Mouse (Mus musculus): ENCODE data around the gene Kmt2b. TPM values are rescaled to one million over a fixed set of nuclear protein-coding genes. Genes with fewer than 3 reads are reported as not detected.

Gene Kmt2b
- polyA plus RNA-seq, 1 experiment, result 38.1 TPM

DNA sequence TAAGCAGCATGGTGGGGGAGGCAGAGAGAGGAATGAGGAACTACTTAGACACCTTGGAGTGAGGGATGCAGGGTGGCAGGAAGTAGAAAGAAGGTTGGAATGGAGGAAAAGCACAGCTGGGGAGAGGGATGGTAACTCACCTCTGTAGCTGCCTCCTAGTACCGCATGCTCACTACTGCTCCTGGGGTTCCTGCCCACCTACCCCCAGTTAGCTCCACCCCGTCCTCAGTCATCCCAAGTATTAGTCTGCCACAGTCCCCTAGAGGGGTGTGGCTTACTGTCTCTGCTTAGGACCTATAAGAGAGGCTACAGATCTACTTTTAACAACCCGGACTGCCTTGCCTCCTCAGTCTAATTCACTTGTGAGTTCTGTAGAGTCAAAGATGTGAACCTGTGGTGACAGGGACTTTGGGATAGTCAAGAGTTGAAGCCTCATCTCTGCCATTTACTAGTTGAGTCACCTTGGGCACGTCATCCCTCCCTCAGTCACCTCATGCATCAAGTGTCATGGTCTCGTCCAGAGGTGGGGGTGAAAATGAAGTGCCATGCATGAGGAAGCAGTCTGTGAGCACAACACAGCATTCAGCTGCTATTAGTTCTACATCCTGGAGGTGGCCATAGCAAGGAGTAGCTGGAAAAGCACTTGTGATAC lies 4.4 kb upstream of the Kmt2b start:
- Histone ChIP-seq H3K27me3 (ENCODE audit: control insufficient read depth, insufficient read depth, low read length) (no peaks in the 10 kb centered on the region), H3K4me1 (ENCODE audit: control insufficient read depth, insufficient read depth, insufficient read length, low read length) (peaks cover 17% of the 10 kb centered on the region), H3K36me3 (ENCODE audit: control insufficient read depth, insufficient read depth, low read length) (no peaks in the 10 kb centered on the region), H3K27ac (ENCODE audit: insufficient read depth, low read depth, low read length) (no peak overlapping the region), H3K4me3 (ENCODE audit: low read depth, low read length) (no peak overlapping the region)
- 73% methylated on average over 5 of the region's 5 CpGs for WGBS
- TF ChIP-seq CTCF (IDR thresholded peaks at IDR 0.05; ENCODE audit: extremely low read depth, insufficient read length, insufficient replicate concordance, low read depth, low read length), result no peak
- TF ChIP-seq POLR2A (IDR thresholded peaks at IDR 0.05; ENCODE audit: low read depth, low read length), result no peak

DNA sequence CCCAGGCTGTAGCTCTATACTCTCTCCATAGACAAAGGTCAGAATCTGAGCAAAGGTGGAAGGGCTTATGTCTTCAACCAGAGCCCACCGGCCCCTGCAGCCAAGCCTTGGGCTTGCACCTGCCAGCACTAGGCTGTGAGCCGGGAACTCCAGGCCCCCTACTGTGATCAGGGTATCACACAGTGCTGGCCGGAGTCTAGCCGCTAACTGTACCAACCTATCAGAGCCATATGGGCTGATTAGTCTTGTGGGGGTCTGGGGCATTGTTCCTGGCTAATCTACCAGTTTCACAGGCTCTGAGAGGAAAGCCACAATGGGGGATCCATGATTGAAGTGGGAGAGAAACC lies 3.1 kb upstream of the Kmt2b start:
- no peak for TF ChIP-seq CTCF (IDR thresholded peaks at IDR 0.05; ENCODE audit: extremely low read depth, insufficient read length, insufficient replicate concordance, low read depth, low read length)
- no peak for TF ChIP-seq POLR2A (IDR thresholded peaks at IDR 0.05; ENCODE audit: low read depth, low read length)
- no peaks in the 10 kb centered on the region for H3K27me3 ChIP-seq (ENCODE audit: control insufficient read depth, insufficient read depth, low read length)
- 92% methylated on average over 4 of the region's 4 CpGs for WGBS
- H3K4me3 ChIP-seq (ENCODE audit: low read depth, low read length), result no peak overlapping the region
- peaks cover 20% of the 10 kb centered on the region for H3K4me1 ChIP-seq (ENCODE audit: control insufficient read depth, insufficient read depth, insufficient read length, low read length)
- peaks cover under 1% of the 10 kb centered on the region; the same call in 1 of the 2 replicates for H3K36me3 ChIP-seq (ENCODE audit: control insufficient read depth, insufficient read depth, low read length)
- no peak overlapping the region for H3K27ac ChIP-seq (ENCODE audit: insufficient read depth, low read depth, low read length)

DNA sequence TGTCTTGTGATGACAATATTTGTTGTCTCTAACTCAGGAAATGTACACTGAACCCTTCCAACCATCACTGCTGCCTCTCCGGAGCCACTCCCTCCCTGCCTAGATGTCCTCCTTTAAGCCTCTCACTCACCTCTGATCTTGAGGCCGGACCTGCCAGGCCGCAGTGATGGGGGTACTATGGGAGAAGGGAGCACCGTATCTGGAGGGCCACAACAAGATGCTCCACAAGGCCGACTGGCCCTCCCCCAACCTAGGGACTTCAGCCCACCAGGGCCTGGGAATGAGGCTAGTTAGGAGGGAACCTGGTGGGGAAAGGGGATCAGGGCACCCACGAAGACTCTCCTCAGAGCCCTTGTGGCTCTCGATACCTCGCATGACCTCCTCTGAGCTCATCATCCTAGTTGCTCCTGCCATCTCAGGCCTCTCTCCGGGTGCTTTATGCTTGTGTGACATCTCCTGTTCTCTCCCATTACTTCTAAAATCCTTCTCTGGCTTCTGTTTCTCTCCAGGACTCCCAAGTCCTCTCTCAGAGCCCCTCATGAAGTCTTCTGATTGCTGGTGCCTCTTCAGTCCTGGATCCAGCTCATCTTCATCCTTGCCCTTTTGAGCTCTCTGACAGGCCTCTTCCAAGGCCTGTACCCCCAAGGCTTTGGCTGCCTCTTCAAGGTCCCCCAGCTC lies 2.5 kb upstream of the Kmt2b start:
- Histone ChIP-seq H3K27ac (ENCODE audit: insufficient read depth, low read depth, low read length) (no peak overlapping the region), H3K27me3 (ENCODE audit: control insufficient read depth, insufficient read depth, low read length) (no peaks in the 10 kb centered on the region), H3K36me3 (ENCODE audit: control insufficient read depth, insufficient read depth, low read length) (peaks cover 5% of the 10 kb centered on the region), H3K4me3 (ENCODE audit: low read depth, low read length) (no peak overlapping the region), H3K4me1 (ENCODE audit: control insufficient read depth, insufficient read depth, insufficient read length, low read length) (peaks cover 20% of the 10 kb centered on the region)
- WGBS, result 92% methylated on average over 9 of the region's 9 CpGs
- TF ChIP-seq POLR2A (IDR thresholded peaks at IDR 0.05; ENCODE audit: low read depth, low read length) (no peak), CTCF (IDR thresholded peaks at IDR 0.05; ENCODE audit: extremely low read depth, insufficient read length, insufficient replicate concordance, low read depth, low read length) (no peak)

DNA sequence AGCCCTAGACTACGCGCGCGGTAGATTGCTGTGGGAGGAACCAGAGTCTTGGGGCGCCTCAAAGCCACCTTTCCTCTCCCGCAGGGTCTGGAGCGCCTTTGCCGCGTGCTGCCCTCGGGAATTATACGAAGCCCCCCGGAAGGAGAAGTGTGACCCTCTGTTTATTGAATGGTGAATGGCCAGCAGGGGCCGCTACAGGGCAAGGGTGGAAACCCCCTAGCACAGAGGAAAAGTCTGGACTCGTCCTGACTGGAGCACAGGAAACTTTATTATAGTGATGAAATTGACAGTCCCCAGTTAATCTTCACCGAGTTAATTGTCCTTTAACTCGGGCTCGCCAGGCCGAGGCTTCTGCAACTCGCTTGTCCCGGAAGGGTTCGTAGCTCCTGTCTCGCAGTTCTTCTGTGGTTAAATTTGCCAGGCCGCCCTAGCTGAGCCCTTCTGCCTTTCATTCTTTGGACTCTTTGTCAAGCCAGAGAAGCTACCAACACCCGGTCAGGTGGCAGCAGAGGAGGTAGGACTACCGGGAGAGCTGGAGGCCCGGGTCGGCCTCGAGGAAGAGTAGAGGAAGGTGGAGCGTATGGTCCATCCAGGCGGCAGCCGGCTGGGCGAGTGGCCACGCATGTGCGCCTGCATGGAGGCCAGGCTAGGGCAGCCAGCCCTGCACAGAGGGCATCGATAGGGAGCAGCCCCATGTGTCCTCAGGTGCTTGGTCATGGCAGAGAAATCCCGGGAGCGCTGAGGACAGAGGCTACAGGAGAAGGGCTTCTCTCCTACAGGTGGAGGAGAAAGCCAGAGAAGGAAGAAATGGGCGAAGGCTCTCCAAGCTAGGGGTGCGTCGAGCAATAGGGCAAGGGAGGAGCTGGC lies 1.1 kb upstream of the Kmt2b start:
- Histone ChIP-seq H3K4me3 (ENCODE audit: low read depth, low read length) (peak overlapping the region; percentile 64), H3K4me1 (ENCODE audit: control insufficient read depth, insufficient read depth, insufficient read length, low read length) (peaks cover 20% of the 10 kb centered on the region), H3K36me3 (ENCODE audit: control insufficient read depth, insufficient read depth, low read length) (peaks cover 18% of the 10 kb centered on the region), H3K27me3 (ENCODE audit: control insufficient read depth, insufficient read depth, low read length) (no peaks in the 10 kb centered on the region), H3K27ac (ENCODE audit: insufficient read depth, low read depth, low read length) (peak overlapping the region; percentile 79)
- 10% methylated on average over 40 of the region's 40 CpGs for WGBS
- TF ChIP-seq POLR2A (IDR thresholded peaks at IDR 0.05; ENCODE audit: low read depth, low read length) (no peak), CTCF (IDR thresholded peaks at IDR 0.05; ENCODE audit: extremely low read depth, insufficient read length, insufficient replicate concordance, low read depth, low read length) (peak; percentile 96; the same call in 1 of the 2 replicates)

DNA sequence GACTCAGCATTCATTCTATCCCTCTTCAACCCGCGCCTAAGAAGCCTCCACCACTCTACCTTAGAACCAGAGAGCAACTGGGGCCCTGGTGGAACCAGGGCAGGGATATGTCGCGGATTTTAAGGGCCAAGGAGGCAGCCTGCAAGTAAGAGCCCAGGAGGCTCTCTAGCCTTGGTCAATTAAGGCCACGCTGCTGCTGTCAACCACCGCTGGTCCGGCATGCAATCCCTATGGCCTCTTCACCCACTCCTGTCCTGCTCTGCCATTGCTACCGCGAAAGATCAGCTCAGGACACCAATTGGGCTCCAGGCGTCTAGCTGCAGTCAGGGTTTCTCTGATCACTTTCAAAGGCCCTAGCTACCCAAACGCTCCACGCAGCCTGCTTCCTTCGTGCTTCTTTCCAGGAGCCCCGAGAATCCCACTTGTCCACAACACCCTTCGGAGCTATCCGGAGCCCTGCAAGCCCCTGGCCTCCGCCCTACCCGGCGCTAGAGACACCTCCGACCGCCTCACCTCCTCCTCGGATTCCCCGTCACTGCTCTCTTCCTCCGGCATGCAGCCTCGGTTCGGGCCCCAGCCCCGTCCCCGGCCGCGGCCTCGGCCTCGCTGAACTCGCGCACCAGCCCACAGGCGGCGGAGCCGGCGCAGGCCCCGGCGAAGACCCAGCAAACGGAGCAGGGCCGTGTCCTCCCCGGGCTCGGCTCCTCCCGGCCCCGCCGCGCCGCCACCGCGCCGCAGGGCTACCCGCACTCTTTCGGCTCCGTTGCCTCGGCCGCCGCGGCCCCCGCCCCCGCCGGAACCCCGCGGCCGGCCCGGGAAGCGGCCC lies 471 bp downstream of the Kmt2b start:
- whole genome bisulfite sequencing, result 1% methylated on average over 65 of the region's 67 CpGs
- 0 out of 2 replicates have a peak, but pooled peaks have one; percentile 11 for TF ChIP-seq CTCF (IDR thresholded peaks at IDR 0.05; ENCODE audit: extremely low read depth, insufficient read length, insufficient replicate concordance, low read depth, low read length)
- no peak for TF ChIP-seq POLR2A (IDR thresholded peaks at IDR 0.05; ENCODE audit: low read depth, low read length)
- H3K4me1 ChIP-seq (ENCODE audit: control insufficient read depth, insufficient read depth, insufficient read length, low read length), result peaks cover 15% of the 10 kb centered on the region
- H3K27me3 ChIP-seq (ENCODE audit: control insufficient read depth, insufficient read depth, low read length), result no peaks in the 10 kb centered on the region
- peak overlapping the region; percentile 94 for H3K4me3 ChIP-seq (ENCODE audit: low read depth, low read length)
- peaks cover 32% of the 10 kb centered on the region for H3K36me3 ChIP-seq (ENCODE audit: control insufficient read depth, insufficient read depth, low read length)
- peak overlapping the region; percentile 60 for H3K27ac ChIP-seq (ENCODE audit: insufficient read depth, low read depth, low read length)

DNA sequence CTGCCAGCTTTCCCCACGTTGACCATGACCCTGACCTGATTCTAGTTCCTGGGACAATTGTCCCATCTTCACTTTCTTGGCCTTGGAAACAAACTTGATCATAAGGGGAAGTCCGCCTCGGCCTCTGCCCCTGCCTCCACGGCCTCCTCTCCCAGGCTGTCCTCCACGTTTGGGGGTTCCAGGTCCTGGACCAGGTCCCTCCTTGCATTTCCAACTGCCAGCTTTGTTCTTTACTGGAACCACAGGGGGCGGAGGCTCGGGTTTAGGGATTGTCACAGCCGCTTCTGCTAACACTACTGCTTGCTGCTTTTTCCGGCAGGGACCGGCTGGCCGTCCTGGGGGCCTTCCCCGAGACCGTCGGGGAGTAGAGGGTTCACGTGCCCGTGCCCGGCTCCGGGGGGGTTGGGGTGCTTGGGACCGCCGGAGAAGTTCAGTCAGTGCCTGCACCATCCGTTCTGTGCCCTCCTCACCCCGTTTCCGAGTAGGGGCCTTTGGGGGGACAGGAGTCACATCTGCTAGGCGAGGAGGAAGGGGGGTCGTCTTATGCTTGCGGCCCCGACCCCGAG lies 2.0 kb downstream of the Kmt2b start:
- TF ChIP-seq CTCF (IDR thresholded peaks at IDR 0.05; ENCODE audit: extremely low read depth, insufficient read length, insufficient replicate concordance, low read depth, low read length), result no peak
- WGBS, result 90% methylated on average over 28 of the region's 28 CpGs

More for the DNA sequence above, 2.0 kb downstream of the Kmt2b start:
- H3K4me3 ChIP-seq (ENCODE audit: low read depth, low read length), result no peak overlapping the region
- peaks cover 46% of the 10 kb centered on the region for H3K36me3 ChIP-seq (ENCODE audit: control insufficient read depth, insufficient read depth, low read length)
- H3K4me1 ChIP-seq (ENCODE audit: control insufficient read depth, insufficient read depth, insufficient read length, low read length), result peaks cover 15% of the 10 kb centered on the region
- H3K27me3 ChIP-seq (ENCODE audit: control insufficient read depth, insufficient read depth, low read length), result no peaks in the 10 kb centered on the region
- H3K27ac ChIP-seq (ENCODE audit: insufficient read depth, low read depth, low read length), result no peak overlapping the region

Measured in small intestine, adult 2 months (tissue).